Mouse (Mus musculus) bone marrow macrophage, adult 2 months (primary cell): ENCODE measurements at regions not wholly inside any gene's neighbourhood (a gene's known extent, or its start where the extent isn't known, plus 50 kb on each side); places are given as distances from the start of the nearest gene placed in this dataset.

Experiments used
- H3K27ac ChIP-seq: 2 replicates; pipeline ENCODE4 v1.5.1; 2012; ENCODE audit warnings: low read depth, low read length; ENCODE audit not compliant: insufficient read depth
- H3K4me1 ChIP-seq: 2 replicates; pipeline ENCODE4 v1.6.1; 2012; ENCODE audit warnings: low read length; ENCODE audit not compliant: control insufficient read depth, insufficient read depth
- H3K4me3 ChIP-seq: 2 replicates; pipeline ENCODE4 v1.5.1; 2012; ENCODE audit warnings: mild to moderate bottlenecking, low read length, moderate library complexity; ENCODE audit not compliant: insufficient read depth
- CTCF ChIP-seq: IDR thresholded peaks from 2 replicates; pipeline ENCODE4 v1.5.1; 2012; ENCODE audit warnings: low read depth, mild to moderate bottlenecking, low read length, moderate library complexity
- POLR2A ChIP-seq: IDR thresholded peaks from 2 replicates; pipeline ENCODE4 v1.6.1; 2012; ENCODE audit warnings: mild to moderate bottlenecking, low read depth, low read length, borderline replicate concordance

- TF ChIP-seq CTCF (no peak), POLR2A (no peak)
- H3K4me3 ChIP-seq, result no peak overlapping the region
Measured at GRCm38 (mm10) chr7:136674159-136674558, 220.3 kb upstream of the Mgmt start.

GRCm38 (mm10) chr7:136675041-136675440 lies 219.4 kb upstream of the Mgmt start:
- TF ChIP-seq CTCF, result no peak
- TF ChIP-seq POLR2A, result no peak
- no peaks in the 10 kb centered on the region for H3K4me1 ChIP-seq
- H3K4me3 ChIP-seq, result no peak overlapping the region
- no peak overlapping the region for H3K27ac ChIP-seq

More at GRCm38 (mm10) chr7:136674159-136674558, 220.3 kb upstream of the Mgmt start:
- H3K27ac ChIP-seq, result no peak overlapping the region
- no peaks in the 10 kb centered on the region for H3K4me1 ChIP-seq

DNA sequence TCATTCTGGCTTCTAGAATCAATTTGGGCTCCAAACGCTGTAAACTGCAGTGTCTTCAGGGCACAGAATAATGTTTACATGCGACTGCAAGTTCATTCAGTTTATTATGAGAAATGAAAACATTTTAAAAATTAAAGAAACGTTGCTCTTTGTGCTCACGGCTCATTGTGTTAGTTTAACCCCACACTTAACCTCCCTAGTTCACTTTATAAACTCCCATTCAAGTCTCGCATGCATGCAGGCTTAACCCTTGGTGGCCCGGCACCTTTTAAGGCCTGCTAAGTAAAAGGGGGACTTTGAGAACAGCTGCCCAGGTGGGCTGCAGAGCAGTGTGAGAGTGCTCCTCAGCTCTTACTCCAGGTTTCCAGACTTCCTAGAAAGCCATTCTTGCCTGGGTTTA lies 218.3 kb upstream of the Mgmt start:
- no peak for TF ChIP-seq CTCF
- TF ChIP-seq POLR2A, result no peak
- H3K27ac ChIP-seq, result no peak overlapping the region
- no peaks in the 10 kb centered on the region for H3K4me1 ChIP-seq

GRCm38 (mm10) chr7:136676987-136677545 lies 217.3 kb upstream of the Mgmt start:
- Histone ChIP-seq H3K4me1 (no peaks in the 10 kb centered on the region), H3K4me3 (no peak overlapping the region), H3K27ac (no peak overlapping the region)
- no peak for TF ChIP-seq CTCF
- no peak for TF ChIP-seq POLR2A

More for the DNA sequence above, 218.3 kb upstream of the Mgmt start:
- no peak overlapping the region for H3K4me3 ChIP-seq

DNA sequence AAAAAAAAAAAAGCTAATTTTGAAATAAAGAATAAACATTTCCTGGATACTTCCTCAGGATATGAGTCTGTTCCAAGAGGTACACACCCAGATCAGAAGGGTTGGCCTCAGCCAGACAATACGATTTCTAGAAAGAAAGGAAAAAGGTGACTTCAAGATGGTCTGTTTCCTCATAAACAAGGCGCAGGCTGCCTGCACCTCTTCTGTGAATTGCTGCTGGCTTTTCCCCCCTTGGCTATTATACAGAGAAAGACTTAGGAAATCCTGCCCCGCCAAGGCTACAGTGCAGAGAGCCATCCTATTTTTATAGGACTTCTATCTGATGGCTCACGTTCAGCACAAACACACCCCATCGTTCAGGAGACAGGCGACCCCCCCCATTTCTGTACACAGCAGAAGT lies 204.8 kb upstream of the Mgmt start:
- no peaks in the 10 kb centered on the region for H3K4me1 ChIP-seq
- H3K27ac ChIP-seq, result no peak overlapping the region
- TF ChIP-seq POLR2A (no peak), CTCF (no peak)
- no peak overlapping the region for H3K4me3 ChIP-seq

- Histone ChIP-seq H3K4me3 (no peak overlapping the region), H3K27ac (no peak overlapping the region), H3K4me1 (no peaks in the 10 kb centered on the region)
- no peak for TF ChIP-seq CTCF
- TF ChIP-seq POLR2A, result no peak
Measured at GRCm38 (mm10) chr7:136706246-136706645, 188.2 kb upstream of the Mgmt start.

- H3K4me3 ChIP-seq, result no peak overlapping the region
- no peak overlapping the region for H3K27ac ChIP-seq
- H3K4me1 ChIP-seq, result no peaks in the 10 kb centered on the region
- TF ChIP-seq CTCF (no peak), POLR2A (no peak)
Measured at GRCm38 (mm10) chr7:136707200-136708003, 187.0 kb upstream of the Mgmt start.

DNA sequence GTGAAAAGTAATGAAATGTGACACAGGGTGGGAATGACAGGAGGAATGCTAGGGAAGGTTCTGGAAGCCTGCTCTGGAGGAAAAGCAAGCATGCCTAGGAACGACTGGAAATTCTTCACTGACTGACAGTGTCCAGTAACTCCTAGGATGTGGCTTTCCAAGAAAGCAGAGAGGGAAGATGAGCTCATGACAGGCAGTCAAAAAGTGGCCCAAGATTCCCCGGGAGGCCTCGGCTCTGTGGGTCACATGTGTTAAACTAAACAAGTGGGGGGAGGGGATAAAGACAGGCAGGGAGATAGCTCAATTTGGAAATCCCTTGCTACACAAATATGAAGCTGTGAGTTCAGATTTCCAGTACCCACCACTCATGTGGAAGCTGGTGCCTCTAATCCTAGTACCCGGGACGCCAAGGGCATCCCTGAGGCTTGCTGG lies 186.4 kb upstream of the Mgmt start:
- Histone ChIP-seq H3K27ac (no peak overlapping the region), H3K4me3 (no peak overlapping the region), H3K4me1 (no peaks in the 10 kb centered on the region)
- TF ChIP-seq CTCF, result no peak
- TF ChIP-seq POLR2A, result no peak

GRCm38 (mm10) chr7:136710653-136711052 lies 183.8 kb upstream of the Mgmt start:
- no peaks in the 10 kb centered on the region for H3K4me1 ChIP-seq
- H3K4me3 ChIP-seq, result no peak overlapping the region
- no peak overlapping the region for H3K27ac ChIP-seq
- TF ChIP-seq POLR2A, result no peak
- no peak for TF ChIP-seq CTCF

- H3K4me3 ChIP-seq, result no peak overlapping the region
- H3K27ac ChIP-seq, result no peak overlapping the region
- no peaks in the 10 kb centered on the region for H3K4me1 ChIP-seq
- TF ChIP-seq CTCF, result no peak
- TF ChIP-seq POLR2A, result no peak
Measured at GRCm38 (mm10) chr7:136712962-136713640, 181.3 kb upstream of the Mgmt start.
